Mouse (Mus musculus) thymus, postnatal 14 days (tissue): ENCODE measurements around the gene Ush2a.

Source experiments
- DNase-seq: peaks from one replicate; pipeline ENCODE4 v3.0.0; 2021

Gene Ush2a

DNA sequence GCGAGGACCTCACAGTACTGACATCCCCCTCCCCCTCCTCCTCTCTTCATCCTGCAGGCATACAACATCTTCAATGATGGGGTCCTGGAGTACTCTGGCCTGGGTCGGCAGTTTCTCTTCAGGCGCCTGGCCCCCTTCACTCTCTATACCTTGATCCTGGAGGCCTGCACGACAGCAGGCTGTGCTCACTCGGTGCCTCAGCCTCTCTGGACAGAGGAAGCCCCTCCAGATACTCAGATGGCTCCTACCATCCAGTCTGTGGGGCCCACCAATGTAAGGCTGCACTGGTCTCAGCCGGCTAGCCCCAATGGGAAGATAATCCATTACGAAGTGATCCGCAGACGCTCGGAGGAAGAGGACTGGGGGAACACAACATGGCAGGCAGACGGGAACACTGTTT is 648.8 kb downstream of the Ush2a start:
- no peak for DNase-seq

DNA sequence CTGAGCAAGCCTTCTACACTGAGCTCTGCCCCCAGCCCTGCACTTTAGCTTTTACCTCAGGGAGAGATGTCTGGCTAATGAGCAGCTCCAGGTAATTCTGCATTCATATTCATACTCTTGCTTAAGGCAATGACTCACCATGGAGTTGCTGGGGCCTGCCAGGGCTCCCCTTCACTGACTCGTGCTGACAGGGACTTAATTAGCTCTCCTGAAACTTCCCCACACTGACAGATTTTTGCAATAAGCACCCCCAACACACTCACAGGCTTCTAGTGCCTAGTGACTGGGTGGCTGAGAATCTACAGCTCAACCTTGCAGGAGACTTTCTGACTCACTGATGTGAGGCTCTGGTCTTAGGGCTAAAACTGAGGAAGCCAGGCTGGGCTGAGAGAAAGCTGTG is 658.1 kb downstream of the Ush2a start:
- DNase-seq, result no peak

DNA sequence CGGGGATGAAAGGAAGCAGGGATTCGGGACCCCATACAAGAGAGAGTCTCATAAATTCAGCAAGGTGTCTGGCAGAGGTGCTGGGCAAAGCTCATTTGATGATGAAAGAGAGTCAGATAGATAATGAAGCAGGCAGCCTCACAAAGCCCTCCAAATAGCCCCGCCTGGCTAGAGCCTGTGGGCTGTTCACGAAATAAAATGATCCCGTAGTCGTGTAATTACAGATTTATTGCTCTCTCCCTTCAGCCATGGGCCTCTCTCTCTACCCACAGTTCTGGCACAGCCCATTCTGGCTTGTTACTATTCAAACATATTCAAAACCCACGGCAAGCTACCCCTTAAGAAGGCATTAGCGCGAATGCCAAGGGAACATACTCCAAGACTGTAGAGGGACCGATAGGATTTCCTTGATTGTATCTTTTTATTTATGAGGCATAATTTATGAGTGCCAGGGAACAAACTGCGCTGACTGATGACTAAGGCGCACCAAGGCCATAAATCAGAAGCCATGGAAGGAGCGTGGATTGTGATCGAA is 675.5 kb downstream of the Ush2a start:
- DNase-seq, result no peak

DNA sequence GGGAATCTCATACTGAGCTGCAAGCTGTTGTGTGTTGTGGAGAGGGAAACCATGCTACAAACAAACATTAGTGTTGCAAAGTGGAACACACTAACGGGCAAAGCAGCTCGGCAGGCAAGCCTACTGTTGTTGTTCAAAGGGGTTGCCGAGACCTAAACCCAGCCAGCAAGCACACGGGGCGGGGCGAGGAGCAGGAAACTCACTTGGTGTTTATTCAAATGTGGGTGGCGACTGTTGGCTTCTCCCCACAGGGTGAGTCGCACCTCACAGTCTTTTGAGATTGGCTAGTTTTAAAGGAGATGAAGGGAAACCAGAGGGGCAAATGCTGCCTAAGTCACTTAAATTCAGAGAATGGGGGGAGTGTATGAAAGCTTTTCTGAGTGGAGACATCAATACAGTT is 683.5 kb downstream of the Ush2a start:
- DNase-seq, result peak; percentile 58

DNA sequence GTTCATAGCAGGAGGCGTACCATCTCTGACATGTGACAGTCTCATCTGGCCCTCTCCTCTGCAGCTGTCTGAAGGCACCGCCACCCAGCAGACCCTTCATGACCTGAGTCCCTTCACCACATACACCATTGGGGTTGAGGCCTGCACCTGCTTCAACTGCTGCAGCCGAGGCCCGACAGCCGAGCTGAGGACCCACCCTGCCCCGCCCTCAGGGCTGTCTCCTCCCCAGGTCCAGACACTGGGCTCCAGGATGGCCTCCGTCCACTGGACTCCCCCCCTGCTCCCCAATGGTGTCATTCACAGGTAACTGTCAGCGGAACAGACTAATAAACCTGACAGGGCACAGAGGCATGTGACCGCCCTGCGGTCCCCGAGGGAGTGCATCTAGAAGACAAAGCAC is 685.0 kb downstream of the Ush2a start:
- DNase-seq, result no peak

DNA sequence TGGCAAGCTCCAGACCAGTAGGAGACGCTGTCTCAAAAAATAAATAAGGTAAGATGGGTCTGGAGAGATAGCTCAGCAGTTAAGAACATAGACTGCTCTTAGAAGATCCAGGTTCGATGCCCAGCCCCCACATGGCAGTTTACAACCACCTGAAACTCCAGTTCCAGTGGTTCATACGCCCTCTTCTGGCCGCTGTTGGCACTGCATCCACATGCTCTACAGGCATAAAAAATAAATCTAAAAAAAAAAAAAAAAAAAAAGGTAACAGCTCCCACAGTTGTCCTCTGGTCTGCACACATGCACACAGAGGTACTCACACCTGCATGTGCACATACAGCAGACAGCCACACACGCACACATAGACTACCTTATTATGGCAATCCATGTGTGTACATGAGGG is 686.0 kb downstream of the Ush2a start:
- peak; percentile 62 for DNase-seq

DNA sequence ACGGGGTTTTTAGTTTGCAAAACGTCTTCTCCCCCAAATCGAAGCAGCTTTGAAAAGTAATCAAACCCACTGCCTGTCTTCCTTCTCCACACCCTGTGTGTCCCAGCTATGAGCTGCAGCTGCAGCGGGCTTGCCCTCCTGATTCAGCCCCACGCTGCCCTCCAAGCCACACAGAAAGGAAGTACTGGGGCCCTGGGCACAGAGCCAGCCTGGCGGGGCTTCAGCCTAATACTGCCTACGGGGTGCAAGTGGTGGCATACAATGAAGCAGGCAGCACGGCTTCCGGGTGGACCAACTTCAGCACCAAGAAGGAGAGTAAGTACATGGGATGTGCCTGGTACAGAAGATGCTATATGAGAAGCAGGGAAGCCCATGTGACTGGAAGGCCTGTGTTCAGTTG is 686.5 kb downstream of the Ush2a start:
- DNase-seq, result peak; percentile 14

DNA sequence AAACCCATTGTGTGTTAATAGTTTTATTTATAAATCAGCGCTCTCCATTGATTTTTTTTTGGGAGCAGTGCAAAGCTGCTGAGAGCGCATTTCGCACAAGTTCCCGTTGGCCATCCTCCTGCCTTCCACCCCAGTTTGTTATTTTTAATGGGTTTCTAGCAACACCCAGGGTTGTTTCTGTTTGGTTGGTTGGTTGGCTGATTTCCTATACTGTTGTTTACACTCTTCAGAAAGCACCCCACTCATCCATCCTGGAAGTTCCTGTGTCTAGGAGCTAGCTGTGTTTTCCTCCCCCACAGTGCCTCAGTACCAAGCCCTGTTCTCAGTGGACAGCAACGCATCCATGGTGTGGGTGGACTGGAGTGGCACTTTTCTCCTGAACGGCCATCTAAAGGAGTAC is 689.3 kb downstream of the Ush2a start:
- no peak for DNase-seq

DNA sequence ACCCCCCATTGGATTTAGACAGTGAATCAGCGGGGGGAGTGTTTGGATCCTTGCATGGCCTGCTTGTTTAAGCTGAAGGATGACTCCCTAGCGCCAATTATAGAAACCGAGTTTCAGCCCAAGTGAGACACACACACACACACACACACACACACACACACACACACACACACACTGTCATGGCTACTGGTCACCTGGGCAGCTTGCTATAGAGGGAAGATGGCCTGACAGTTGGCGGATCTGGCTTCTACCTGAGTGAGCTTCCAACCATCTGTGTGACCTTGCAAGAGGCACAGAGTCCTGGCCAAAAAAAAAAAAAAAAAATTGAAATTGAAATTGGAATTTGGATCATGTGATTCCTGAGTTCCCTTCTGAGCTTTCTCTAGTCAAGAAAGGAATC is 690.7 kb downstream of the Ush2a start:
- no peak for DNase-seq

DNA sequence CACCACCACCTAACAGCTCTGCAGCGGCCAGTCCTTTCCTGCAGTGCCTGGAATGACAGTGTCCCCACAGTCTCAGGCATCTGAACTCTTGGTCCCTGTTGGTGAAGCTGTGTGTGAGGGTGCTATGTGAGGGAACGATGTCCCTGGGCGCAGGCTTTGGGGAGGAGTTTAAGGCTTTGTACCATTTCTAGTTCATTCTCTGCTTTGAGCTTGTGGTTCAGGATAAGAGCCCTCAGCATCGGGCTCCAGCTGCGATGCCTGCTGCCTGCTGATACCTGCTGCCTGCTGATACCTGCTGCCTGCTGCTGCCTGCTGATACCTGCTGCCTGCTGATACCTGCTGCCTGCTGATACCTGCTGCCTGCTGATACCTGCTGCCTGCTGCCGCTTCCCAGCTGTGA is 711.3 kb downstream of the Ush2a start:
- DNase-seq, result no peak

DNA sequence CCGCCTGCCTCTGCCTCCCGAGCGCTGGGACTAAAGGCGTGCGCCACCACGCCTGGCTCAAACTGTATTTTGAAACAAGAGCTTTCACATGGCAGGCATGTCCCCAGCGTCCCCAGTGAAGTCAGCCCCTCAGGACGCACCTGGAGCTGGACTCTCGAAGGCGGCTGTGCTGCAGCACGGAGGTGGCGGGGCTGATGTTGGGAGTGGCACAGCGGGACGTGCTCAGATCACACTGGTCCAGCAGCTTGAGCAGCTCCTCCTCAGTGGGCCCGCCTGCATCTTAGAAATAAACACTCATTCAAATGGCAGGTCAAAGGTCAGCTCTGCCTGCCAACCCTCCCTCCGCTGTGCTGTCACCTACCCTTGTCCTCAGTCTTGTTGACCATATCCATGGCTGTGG is 712.1 kb downstream of the Ush2a start:
- no peak for DNase-seq

DNA sequence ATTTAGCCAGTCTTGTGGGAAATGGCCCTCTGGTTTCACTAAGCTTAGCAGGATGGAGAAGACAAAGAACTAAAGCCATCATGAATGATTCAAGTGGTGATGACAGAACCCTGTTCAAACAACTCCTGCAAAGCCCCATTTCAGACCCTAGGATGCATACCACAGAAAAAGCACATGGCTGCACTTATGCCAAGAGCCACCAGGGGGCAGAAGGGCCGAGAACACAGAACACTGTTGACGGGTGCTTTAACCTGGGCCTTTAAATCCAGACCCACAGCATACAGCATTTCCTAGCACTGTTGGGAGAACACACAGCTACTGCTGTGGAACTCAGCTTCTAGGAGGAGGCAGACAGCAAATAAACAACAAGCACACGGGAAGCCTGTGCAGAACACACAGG is 718.2 kb downstream of the Ush2a start:
- peak; percentile 65 for DNase-seq

DNA sequence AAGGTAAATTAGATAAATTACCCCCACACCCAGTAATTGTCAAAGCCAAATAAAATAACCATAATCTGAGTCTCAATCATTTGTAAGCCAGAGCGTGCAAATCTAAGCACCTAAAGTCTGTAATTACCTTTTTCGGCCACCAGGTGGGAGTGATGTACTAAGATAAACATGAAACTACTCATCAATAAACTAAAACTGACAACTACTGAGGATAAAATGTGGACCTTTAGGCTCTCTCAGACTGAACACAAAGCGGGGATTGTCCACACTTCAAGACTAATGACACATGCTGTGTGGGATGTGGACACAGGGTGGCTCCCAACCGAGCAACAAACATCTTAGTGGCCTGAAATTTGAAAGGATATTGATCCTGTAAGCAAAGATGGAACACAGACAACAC is 731.4 kb downstream of the Ush2a start:
- peak; percentile 45 for DNase-seq

DNA sequence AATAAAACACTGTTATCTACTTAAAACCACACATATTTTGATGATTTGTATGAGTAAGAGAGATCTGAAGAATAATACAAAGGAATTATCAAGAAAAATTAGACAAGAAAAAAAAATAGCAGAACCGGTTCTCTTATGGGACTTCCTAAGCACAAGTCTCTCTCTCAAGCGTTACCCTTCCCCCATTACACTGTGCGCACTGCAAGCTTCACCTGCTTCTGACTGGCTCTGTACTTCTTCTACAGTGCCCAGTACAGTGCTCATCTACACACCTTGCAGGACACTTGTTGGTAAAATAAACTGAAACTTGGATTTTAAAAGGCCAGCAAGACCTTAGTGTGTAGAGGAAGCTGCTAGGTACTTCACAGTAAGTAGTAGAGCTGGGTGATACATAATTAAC is 736.1 kb downstream of the Ush2a start:
- DNase-seq, result no peak

DNA sequence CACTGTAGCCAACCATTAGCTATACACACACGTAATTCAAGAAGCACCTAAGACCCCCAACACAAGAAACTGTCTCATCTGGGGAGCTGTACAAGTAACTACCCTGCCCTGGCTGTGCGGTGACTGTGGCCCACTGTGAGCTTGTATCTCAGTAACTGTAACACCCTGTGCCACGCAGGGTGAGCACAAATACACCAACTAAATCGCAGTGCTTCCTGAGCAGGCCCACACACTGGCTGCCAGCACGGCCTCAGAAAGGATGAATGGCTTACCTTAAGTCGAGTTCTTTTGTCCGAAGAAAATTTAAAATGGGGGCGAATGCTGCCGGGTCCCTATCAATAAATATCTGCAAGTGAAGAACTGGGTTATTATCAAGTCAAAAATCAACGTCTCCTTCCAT is 738.2 kb downstream of the Ush2a start:
- DNase-seq, result no peak

DNA sequence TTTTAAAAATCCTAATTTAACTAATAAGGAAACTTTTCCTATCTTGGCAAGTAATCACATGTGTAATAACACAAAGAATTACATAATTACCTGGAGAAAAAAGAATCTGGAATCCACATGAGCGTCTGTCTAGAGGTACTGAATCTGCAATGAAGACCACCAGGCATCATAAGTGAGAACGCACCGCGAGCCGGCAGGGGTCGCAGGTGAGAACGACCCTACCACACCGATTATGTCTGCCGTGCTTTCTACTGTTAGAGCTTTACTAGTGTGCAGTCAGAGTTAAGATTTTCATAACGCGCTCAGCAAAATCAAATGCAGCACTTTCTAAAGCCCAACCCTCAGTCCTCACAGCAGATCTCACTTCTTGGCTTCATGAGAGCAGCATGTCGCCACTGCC is 740.0 kb downstream of the Ush2a start:
- no peak for DNase-seq

DNA sequence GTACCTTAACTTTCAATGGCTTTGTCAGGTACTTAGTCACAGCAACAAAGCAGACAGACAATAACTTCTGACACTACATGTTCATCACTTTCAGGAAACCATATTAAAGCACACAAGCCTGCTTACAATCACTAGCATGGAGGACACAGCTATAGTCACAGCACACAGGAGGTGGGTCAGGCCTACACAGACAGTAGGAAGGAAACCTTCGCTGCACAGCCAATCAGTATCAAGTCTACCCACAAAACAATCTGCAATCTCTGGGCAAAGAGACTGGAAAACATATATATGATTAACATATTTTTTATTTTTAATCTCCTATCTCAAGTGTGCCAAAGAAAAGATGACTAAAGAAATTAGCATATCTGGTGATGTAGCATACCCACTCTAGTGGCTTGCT is 743.0 kb downstream of the Ush2a start:
- DNase-seq, result no peak

DNA sequence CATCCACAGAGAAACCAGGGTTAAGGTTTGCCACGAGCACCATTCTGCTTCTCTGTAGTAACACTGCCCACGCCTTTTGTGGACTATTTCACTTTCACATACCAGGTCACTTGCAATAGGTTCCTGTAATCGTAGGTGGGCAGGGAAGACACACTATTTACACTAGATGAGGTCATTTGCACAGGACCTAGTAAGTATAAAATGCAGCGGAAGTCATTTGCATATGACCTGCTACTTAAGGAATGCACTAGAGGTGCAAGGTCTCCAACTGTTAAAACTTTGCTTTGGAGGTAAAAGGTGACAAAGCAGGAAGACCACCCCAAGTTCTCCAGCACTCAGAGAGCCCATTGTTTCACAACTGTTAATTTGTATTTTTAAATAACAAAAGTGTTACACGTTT is 744.4 kb downstream of the Ush2a start:
- no peak for DNase-seq

DNA sequence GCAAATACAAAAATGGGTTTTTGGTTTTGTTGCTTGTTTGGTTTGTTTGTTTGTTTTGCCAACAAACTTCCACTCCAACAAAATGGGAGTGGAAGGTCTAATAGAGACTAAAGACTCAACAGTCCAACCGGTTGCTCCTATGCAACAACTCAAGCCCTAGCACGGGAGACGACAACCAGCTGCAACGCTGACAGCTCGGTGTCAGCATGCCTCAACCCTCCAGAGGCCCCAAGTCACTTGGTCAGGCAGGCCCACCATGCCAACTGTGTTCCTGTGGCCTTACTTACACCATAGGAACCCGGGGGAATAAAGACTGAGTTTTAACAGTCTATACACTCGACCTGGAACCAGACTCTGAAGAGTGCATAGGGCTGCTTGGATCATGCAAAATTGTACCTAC is 745.0 kb downstream of the Ush2a start:
- no peak for DNase-seq

DNA sequence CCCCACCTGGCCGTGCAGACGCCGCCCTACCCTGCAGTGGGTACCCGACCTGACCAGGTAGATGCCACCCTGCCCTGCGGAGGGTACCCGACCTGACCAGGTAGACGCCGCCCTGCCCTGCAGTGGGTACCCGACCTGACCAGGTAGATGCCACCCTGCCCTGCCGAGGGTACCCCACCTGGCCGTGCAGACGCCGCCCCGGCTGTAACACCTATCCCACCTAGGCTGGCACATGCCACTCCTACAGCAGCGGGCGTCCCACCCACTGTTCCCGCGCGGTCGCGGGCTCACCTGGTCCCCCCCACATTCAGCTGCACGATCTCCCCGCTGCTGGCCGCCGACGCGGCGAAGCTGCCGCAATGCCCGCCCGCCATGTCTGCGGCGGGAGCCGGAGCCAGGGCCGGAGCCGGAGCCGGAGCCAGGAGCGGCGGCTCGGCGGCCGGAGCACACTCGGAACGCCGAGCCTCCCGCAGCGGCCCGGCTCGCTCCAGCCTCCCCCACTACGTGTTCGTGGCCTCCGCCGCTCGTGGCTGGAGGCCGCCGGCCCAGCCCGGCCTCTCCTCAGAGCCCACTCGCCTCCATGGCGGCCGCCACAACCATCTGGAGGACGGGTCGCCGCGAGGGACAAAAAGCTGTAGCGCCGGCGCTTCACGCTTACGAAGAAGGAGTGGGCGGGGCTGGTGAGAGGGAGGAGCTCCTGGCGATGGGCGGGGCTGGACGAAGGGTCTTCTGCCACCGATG is 745.6 kb downstream of the Ush2a start, which contains the start of gene Kctd3:
TSS of gene Kctd3 (minus strand) at position 603 of the 741 bp plus-strand sequence.
- DNase-seq, result peak; percentile 98

DNA sequence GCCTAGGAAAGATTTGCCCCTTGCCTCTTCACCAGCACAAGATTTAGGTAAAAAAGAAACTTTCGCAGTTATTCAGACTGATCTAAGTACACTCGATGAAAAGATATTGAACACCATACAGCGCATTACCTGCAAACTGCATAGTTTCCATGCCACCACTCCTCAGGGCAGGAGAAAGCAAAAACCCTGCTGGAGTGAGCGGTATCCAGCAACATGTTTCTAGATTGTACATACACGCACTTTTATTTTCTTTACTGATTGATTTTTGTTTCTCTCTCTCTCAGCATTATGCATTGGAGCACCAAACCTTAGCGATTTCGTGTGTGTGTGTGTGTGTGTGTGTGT is 746.1 kb downstream of the Ush2a start:
- DNase-seq, result no peak

DNA sequence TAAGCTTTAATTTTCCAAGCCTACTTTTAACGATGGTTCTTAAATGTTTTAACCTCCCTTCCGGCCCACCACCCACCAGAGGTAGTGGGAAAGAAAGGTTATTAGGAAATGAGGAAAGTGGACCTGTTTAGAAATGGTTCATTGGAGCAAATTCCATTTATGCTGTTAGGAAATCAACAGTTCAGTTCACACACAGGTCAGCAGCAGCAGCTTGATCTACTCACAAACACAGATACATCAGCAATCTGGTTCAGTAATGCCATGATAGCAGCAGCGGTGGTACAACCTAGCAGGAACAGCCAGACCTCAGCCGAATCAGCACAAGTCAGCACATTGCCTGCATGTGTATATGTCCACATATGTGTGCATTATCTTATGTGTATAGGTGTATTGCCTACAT is 748.8 kb downstream of the Ush2a start:
- DNase-seq, result no peak

DNA sequence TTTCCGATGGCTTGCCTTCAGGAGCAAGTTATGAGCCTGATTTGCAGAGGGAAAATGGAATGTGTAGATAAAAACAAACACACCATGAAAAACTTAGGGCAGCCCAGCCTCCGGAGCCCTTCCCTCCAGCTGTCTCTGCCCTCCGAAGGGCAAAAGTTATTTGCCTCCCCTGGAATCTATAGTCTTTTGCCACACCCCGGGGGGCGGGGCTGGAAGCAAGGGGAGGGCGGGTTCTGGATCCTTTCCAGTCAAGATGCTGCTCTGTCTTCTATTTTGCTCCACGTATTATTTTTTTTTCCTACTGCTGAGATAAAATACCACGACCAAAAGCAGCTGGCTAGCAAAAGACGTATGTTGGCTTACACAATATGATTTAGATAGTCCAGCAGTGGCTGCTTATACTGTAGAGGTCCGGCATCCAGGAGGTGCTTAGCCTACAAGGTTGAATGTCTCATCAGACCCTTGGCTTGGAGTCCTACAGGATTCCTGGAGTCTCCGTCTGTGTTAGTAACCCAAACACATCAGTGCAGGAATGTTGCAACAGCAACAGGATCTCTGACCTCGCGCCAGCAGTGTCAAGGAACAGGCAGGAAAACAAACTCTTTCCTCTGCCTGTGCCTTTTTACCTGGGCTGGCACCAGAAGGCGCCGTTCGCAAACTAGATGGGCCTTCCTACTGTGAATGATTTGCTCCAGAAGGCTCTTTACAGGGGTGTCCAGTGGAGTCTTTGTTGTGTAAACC is 751.2 kb downstream of the Ush2a start:
- DNase-seq, result no peak

DNA sequence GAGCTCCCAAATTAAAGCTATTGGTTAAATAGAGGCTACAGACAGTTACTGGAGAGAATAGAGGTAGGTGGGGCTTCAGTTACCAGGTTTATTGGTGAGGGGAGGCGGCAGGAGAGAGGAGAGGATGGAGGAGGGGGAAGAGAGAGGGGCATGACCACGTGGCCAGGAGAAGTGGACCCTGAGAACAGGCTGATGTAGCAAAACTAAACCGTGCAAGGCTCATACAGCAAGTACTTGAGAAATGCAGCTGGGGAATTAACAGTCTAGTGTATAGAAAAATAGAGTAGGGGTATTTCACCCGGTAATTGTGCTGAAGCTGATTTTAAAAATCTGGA is 751.7 kb downstream of the Ush2a start:
- DNase-seq, result no peak
